Mouse (Mus musculus) testis, postnatal 14 days (tissue): ENCODE measurements around the gene Hist1h4f.
"Not testable (repeated sequence)": the region's sequence is repeated elsewhere in the genome, so short reads cannot be mapped to it uniquely, and the experiment has no call there.

Experiments
- DNase-seq: peaks from one replicate; pipeline ENCODE4 v3.0.0; 2021; ENCODE audit warnings: low spot score

Gene Hist1h4f

DNA sequence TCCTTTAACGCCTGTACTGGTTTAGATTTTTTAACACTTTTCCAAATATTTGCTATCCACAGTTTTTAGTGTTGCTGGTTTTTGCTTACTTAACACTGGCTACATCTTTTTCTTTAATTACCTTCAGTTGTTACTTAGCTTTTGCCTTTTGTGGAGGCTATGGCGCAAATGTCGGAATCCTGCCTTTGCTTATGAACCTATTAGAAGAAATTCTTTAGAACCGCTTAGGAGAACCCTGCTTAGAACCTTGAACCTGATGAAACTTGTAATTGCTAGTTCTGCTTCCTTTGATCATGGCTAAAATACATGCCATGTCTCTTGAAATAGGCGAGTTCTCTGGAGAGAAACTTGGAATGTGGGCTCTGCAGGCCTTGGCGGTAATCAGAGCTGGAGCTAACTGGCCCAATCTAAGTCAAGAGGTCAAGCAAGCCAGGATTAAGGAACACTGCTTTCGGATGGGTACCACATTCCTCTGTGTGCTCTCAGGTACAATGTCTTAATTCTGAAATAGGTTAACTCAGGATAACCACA, 25.0 kb upstream of the Hist1h4f start:
- no peak for DNase-seq

DNA sequence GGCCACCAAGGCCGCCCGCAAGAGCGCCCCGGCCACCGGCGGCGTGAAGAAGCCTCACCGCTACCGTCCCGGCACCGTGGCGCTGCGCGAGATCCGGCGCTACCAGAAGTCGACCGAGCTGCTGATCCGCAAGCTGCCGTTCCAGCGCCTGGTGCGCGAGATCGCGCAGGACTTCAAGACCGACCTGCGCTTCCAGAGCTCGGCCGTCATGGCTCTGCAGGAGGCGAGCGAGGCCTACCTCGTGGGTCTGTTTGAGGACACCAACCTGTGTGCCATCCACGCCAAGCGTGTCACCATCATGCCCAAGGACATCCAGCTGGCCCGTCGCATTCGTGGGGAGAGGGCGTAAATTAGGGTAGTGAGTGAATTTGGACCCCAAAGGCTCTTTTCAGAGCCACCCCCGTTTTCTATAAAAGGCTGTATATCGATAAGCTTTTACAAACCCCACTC, 24.4 kb upstream of the Hist1h4f start:
- not testable (repeated sequence) for DNase-seq

- DNase-seq: peak; percentile 49
These were observed 23.9 kb upstream of the Hist1h4f start, which contains the start of gene Hist1h3d for GRCm38 (mm10) chr13:23575271-23575851. Gene Hist1h3d (plus strand): TSS chr13:23575763.

GRCm38 (mm10) chr13:23574546-23575170, 23.2 kb upstream of the Hist1h4f start:
- DNase-seq: not testable (repeated sequence)

DNA sequence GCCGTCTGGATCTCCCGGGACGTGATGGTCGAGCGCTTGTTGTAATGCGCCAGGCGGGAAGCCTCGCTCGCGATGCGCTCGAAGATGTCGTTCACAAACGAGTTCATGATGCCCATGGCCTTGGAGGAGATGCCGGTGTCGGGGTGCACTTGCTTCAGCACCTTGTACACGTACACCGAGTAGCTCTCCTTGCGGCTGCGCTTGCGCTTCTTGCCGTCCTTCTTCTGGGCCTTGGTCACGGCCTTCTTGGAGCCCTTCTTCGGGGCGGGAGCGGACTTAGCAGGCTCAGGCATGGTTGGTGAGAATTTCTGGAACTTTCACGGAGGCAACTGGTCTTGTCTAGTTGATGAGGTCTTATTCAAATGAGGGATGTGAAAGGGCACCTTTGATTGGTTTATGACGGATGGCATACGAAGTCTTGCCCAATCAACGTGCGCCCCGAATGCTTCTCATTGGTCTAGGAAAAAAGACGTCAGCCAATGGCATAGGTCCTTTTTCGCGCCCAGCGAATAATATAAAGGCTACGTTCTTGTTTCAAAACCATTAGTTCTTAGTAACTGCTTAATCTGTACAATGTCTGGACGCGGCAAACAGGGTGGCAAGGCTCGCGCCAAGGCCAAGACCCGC, 22.6 kb upstream of the Hist1h4f start, which contains the start of the genes Hist1h2bf and Hist1h2ad:
TSS of gene Hist1h2bf (minus strand) at position 299 of the 627 bp plus-strand sequence.
TSS of gene Hist1h2ad (plus strand) at position 484 of the 627 bp plus-strand sequence.
- peak; percentile 93 for DNase-seq

GRCm38 (mm10) chr13:23573034-23573897, 21.8 kb upstream of the Hist1h4f start:
- DNase-seq: peak; percentile 8

DNA sequence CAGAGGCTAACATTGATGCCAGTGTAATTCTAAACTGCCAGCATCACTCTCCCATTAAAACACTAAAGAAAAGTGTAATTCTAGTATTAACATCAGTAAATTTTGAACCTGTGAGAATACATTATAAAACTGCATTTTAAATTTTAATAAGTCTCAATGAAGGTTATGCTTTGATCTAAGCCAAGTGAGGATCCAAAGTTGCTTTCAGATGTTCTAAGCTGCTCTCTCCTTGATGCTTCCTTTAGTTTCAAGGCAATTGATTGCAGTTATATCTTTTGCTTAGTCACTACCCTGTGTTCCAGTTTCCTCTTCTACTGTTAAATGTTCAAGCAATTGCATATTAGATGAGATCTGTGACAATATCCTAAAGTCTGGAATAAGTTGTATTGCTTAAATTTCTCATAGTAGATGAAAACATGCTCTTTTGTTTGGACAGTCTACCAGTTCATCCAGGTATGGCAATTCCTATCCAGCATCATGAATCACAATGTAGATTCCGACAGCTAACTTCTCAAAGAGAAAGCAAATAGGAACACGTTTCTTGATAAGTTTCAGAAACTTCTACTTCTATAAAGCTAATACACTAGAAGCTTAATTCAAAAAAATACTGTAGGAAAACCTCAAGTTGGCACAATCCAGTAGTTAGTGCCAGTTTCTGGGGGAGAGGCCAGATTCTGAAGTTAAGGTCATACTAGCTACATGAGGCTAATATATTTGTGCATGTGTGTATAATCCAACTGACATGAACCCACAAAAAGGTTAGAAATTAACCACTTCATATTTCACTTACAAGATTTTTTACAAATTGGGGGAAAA, 21.0 kb upstream of the Hist1h4f start:
- no peak for DNase-seq

DNA sequence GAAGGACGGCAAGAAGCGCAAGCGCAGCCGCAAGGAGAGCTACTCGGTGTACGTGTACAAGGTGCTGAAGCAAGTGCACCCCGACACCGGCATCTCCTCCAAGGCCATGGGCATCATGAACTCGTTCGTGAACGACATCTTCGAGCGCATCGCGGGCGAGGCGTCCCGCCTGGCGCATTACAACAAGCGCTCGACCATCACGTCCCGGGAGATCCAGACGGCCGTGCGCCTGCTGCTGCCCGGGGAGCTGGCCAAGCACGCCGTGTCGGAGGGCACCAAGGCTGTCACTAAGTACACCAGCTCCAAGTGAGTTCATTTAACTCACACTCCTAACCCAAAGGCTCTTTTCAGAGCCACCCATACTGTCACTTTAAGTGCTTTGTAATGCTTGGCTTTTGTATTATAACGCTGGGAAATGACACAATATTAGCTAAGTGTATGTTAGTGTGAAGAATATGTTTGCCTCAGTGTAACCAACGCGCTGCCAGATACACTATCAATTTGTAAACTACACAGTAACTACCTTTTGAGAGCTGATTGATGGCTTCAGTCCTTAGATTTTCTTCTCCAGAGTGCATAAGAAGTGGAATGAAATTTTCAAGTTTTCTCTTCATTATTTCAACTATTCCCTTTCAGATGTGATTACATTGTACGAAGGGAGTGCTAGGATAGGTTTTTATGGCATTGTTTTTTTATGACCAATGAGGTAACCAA, 20.2 kb upstream of the Hist1h4f start:
- DNase-seq: not testable (repeated sequence)

GRCm38 (mm10) chr13:23571022-23571503, 19.6 kb upstream of the Hist1h4f start, which contains the start of the genes Hist1h2ae and Hist1h2bg:
Gene Hist1h2ae (minus strand): TSS chr13:23571220.
Gene Hist1h2bg (plus strand): TSS chr13:23571396.
- peak; percentile 64 for DNase-seq

GRCm38 (mm10) chr13:23570261-23571021, 19.0 kb upstream of the Hist1h4f start:
- DNase-seq: not testable (repeated sequence)

- DNase-seq: no peak
These were observed 13.0 kb upstream of the Hist1h4f start for GRCm38 (mm10) chr13:23564482-23564881.

DNA sequence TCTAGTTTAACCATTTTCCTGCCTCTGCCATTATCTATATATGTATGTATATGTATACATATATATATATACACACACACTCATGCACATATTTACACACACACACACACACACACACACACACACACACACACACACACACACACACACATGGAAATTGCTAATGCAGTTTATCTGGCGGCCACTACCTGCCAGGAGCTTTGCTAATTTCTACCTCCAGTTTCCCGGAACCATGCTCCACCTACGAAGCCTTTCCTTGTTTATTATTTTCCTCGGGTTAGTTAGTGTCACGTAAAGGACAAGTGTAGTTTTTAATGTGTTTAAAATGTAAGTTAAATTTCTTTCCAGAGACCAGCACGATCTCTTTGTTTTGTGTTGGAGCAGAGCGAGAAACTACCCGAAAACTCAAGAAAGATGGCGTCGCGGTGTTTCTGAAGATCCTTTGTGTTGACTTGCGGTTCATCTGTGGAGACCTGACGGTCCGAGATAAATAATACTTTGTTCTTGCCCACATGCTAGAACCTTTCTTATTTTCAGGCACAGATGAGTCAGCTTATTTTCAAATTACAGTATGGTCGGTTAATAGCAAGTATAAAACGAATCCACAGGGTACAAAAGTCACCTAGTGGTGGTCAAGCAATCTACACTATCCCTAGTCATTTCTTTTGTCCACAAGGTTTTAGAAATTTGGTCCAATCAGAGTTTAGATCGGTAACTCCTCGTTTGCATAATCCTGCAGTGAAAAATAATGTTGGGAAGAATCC, 11.4 kb upstream of the Hist1h4f start:
- no peak for DNase-seq

DNA sequence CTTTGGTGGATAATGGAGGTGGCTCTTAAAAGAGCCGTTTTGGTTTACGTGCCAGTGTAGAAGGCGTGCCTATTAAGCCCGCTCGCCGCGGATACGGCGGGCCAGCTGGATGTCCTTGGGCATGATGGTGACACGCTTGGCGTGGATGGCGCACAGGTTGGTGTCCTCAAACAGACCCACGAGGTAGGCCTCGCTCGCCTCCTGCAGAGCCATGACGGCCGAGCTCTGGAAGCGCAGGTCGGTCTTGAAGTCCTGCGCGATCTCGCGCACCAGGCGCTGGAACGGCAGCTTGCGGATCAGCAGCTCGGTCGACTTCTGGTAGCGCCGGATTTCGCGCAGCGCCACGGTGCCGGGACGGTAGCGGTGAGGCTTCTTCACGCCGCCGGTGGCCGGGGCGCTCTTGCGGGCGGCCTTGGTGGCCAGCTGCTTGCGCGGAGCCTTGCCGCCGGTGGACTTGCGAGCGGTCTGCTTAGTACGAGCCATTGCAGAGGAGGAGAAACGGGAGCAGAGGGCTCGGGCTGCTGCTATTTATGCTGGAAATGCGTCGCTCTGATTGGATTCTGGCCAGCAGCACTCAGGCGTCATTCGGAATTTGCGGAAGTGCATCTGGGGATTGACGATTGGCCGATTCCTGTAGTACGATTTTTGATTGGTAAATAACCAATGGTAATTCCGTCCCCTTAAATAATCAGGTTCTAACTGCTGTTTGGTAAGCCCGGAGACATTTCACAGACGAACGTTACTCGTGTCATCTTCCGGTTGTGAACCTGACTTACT, 10.6 kb upstream of the Hist1h4f start, which contains the start of gene Hist1h3e:
TSS of gene Hist1h3e (minus strand) at position 487 of the 777 bp plus-strand sequence.
- DNase-seq: peak; percentile 87

- DNase-seq: not testable (repeated sequence)
These were observed 10.1 kb upstream of the Hist1h4f start for GRCm38 (mm10) chr13:23561531-23561882.

GRCm38 (mm10) chr13:23560699-23561098, 9.3 kb upstream of the Hist1h4f start:
- DNase-seq: not testable (repeated sequence)

DNA sequence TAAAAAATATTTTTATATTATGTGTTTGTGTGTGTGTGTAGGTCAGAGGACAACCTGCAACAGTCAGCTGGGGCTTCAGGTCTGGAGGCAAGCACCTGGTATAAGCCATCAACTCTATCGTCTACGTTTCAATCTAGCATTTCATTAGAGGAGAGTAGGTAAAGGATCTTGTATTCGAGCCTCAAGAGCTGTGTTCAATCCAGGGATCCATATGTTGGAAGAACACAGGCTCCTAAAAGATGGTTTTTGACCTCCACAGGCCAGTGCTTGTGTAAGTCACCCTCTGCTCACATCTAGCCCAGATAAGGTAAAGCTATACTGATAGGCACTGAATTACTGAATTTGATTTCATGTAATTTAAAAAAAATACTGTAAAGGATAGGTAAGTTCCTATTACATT, 5.5 kb upstream of the Hist1h4f start:
- DNase-seq: no peak

GRCm38 (mm10) chr13:23555839-23556416, 4.5 kb upstream of the Hist1h4f start:
- DNase-seq: peak; percentile 71
